Mouse (Mus musculus) erythroblast, embryonic 14.5 days (primary cell): ENCODE data around the gene Tbc1d16. TPM values are rescaled to one million over a fixed set of nuclear protein-coding genes. Genes with fewer than 3 reads are reported as not detected.

ENCODE experiments used
- H3K27me3 ChIP-seq: 2 replicates; pipeline ENCODE4 v1.6.1; 2012; ENCODE audit warnings: inconsistent platforms; ENCODE audit not compliant: control insufficient read depth
- H3K36me3 ChIP-seq: 2 replicates; pipeline ENCODE4 v1.6.1; 2012; ENCODE audit warnings: mild to moderate bottlenecking, inconsistent platforms; ENCODE audit not compliant: control insufficient read depth
- H3K4me1 ChIP-seq: 2 replicates; pipeline ENCODE4 v1.6.1; 2012; ENCODE audit warnings: inconsistent platforms; ENCODE audit not compliant: control insufficient read depth
- H3K4me3 ChIP-seq: replicated peaks from 2 replicates; pipeline ENCODE3; 2012; ENCODE audit warnings: moderate library complexity, mild to moderate bottlenecking, inconsistent platforms
- H3K9me3 ChIP-seq: 2 replicates; pipeline ENCODE4 v1.6.1; 2012; ENCODE audit warnings: low read length, inconsistent platforms, mixed read lengths; ENCODE audit not compliant: control insufficient read depth
- GATA1 ChIP-seq: IDR thresholded peaks from 2 replicates; pipeline ENCODE4 v1.6.1; 2012; ENCODE audit warnings: low read length, inconsistent platforms, mixed read lengths
- TAL1 ChIP-seq: IDR thresholded peaks from 3 replicates; pipeline ENCODE4 v1.6.1; 2012; ENCODE audit warnings: low read length, inconsistent platforms, mixed read lengths
- polyA plus RNA-seq: library from polyadenylated mRNA; stranded (reverse); fragments of >175 nt; gene quantifications from 2 replicates; pipeline ENCODE4 v1.2.3, GENCODE M21; 2012

Gene Tbc1d16
- polyA plus RNA-seq, 1 experiment: 0.01 TPM

DNA sequence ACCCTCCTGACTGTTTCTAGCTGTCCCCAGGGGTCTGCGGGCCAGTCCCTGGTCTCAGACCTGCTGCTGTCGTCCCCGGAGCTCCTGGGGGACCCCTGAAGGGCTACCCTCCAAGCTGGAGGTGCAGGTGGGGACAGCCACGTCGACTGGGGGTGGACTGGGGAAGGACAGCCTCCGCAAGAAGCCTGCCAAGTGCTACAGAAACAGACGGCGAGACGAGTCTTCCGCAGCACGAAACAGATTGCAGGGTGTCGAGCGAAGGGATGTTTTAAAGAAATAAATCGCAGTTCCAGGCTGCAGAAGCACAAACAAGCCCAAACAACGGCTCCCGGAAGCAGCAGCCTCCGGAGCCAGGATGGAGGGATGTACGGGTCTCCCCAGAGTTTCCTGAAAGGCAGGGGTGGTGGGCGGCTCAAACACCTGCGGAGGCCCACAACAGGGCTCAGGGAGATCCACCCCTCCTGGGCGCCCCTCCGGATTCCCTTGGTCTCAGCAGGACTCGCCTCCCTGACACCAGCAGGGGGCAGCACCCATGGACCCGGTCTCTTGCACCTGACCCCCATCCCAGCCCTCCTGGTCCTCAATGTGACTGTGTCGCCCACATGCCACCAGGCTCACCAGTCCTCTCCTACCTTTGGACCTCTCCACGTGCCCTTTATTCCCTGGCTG, 29.6 kb downstream of the Tbc1d16 start:
- Histone ChIP-seq H3K4me3 (no peak overlapping the region), H3K4me1 (peaks cover 3% of the 10 kb centered on the region; the same call in 1 of the 2 replicates), H3K9me3 (no peaks in the 10 kb centered on the region), H3K27me3 (no peaks in the 10 kb centered on the region), H3K36me3 (no peaks in the 10 kb centered on the region)
- TF ChIP-seq GATA1 (no peak), TAL1 (no peak)

DNA sequence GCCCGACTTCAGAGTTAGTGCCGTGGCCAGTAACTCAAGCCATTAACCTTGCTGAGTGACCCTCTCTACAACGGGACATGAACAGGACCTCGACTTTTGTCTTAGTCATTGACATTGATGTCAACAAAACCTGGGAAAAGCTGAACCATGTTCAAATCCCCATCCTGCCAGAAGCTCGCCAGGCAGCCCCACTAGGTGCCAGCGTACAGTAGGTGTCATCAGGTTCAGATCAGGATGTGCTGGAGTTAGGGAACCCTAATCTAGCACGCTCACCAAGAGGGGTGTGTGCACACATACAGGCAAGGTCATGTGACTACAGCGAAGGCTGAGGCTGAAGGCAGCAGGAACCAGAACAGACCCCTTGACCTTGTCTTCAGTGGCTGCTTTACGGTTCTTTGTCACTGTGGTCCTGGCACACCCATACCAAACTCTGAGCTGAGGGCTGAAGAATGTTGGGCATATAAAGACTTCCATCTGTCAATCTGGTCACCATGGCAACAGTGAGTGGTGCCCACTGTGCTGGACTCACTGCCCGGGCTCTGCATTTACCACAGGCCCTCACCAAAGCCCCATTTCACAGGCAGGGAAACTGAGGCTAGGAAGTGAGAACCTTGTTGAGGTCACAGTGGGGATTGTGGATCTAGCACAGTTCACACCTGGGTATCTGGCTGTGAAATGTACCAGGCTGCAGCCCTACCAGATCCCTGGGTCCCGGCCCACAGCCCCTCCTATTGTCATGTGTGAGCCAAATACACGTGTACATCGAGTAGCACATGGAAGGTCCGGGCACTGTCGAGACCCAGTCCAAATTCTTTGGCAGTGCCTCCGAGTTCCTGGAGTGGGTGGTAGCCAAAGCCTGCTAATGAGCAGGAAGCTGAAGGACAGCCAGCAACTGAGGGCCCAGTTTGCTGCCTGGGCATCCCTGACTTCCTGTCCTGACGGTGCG, 30.4 kb downstream of the Tbc1d16 start:
- Histone ChIP-seq H3K27me3 (no peaks in the 10 kb centered on the region), H3K9me3 (no peaks in the 10 kb centered on the region), H3K4me1 (no peaks in the 10 kb centered on the region), H3K36me3 (no peaks in the 10 kb centered on the region), H3K4me3 (no peak overlapping the region)
- TF ChIP-seq TAL1 (no peak), GATA1 (no peak)

GRCm38 (mm10) chr11:119192605-119193004, 35.7 kb downstream of the Tbc1d16 start:
- no peaks in the 10 kb centered on the region for H3K9me3 ChIP-seq
- TF ChIP-seq GATA1 (no peak), TAL1 (no peak)
- H3K36me3 ChIP-seq: no peaks in the 10 kb centered on the region
- no peaks in the 10 kb centered on the region for H3K27me3 ChIP-seq
- H3K4me3 ChIP-seq: no peak overlapping the region
- no peaks in the 10 kb centered on the region for H3K4me1 ChIP-seq

GRCm38 (mm10) chr11:119192176-119192575, 36.1 kb downstream of the Tbc1d16 start:
- Histone ChIP-seq H3K4me3 (no peak overlapping the region), H3K27me3 (no peaks in the 10 kb centered on the region), H3K4me1 (no peaks in the 10 kb centered on the region), H3K9me3 (no peaks in the 10 kb centered on the region), H3K36me3 (no peaks in the 10 kb centered on the region)
- no peak for TF ChIP-seq GATA1

DNA sequence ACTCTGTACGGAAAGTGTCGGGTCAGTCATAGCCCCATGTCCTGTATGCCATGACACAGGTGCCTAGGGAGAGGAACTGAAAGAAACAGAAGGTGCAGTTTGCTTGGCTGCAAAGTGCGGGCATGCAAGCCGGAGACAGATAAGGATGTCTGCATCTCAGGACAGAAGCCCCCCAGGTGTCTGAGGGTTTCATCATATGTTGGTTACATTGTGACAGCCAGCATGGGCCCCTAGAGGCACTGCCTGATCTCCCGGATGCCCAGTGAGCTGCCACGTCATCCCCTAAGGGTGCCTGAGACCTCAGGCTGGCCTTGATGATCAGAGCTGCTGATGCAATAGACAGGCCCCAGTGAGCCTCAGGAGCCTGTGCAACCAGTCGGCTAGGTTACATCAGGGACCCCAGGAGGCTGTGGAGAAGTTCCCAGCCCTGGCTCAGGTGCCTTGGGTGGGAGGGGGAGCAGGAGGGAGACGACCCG, 36.7 kb downstream of the Tbc1d16 start:
- H3K4me1 ChIP-seq: no peaks in the 10 kb centered on the region
- H3K36me3 ChIP-seq: no peaks in the 10 kb centered on the region
- no peak overlapping the region for H3K4me3 ChIP-seq
- TF ChIP-seq GATA1 (no peak), TAL1 (no peak)
- no peaks in the 10 kb centered on the region for H3K27me3 ChIP-seq
- no peaks in the 10 kb centered on the region for H3K9me3 ChIP-seq

GRCm38 (mm10) chr11:119190498-119190897, 37.8 kb downstream of the Tbc1d16 start:
- no peak for TF ChIP-seq TAL1
- TF ChIP-seq GATA1: no peak
- H3K9me3 ChIP-seq: no peaks in the 10 kb centered on the region
- no peaks in the 10 kb centered on the region for H3K4me1 ChIP-seq
- no peaks in the 10 kb centered on the region for H3K27me3 ChIP-seq
- no peak overlapping the region for H3K4me3 ChIP-seq
- no peaks in the 10 kb centered on the region for H3K36me3 ChIP-seq

DNA sequence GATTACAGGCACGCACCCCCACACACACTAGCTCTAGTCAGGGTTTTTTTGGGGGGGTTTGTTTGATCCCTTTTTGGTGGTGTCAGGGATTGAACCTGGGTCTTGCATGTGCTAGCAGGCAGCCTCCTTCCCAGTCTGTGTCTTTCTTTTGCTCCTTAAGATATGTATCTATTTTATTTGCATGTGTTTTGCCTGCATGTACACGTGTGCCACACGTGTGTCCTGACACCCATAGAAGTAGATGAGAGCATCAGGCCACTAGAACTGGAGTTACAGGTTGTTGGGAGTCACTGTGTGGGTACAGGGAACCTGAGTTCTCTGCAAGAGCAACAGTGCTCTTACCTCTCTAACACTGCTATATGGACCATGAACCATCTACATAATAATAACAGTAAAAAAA, 39.0 kb downstream of the Tbc1d16 start:
- Histone ChIP-seq H3K9me3 (no peaks in the 10 kb centered on the region), H3K4me1 (no peaks in the 10 kb centered on the region), H3K27me3 (no peaks in the 10 kb centered on the region), H3K4me3 (no peak overlapping the region), H3K36me3 (no peaks in the 10 kb centered on the region)
- no peak for TF ChIP-seq TAL1
- TF ChIP-seq GATA1: no peak

DNA sequence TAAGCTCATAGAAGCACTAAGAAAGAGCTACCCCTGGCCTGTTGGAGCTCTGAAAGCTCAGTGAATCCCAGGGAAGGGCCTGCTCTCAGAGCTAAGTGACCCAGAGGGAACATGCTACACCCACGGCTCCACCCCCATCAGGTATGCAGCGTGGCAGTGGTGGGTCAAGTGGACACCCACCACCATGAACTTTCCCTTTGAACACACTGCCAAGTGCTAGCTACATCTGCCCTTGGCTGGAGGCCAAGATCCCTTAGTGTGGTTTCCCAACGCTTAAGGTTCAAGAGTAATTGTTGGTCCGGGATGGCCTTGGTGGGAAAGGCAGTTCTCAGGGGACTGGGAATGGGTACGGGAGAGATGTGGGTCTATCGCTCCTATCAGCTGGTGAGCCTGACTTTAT, 39.9 kb downstream of the Tbc1d16 start:
- TF ChIP-seq TAL1 (no peak), GATA1 (no peak)
- Histone ChIP-seq H3K36me3 (no peaks in the 10 kb centered on the region), H3K4me3 (no peak overlapping the region), H3K4me1 (no peaks in the 10 kb centered on the region), H3K9me3 (no peaks in the 10 kb centered on the region), H3K27me3 (no peaks in the 10 kb centered on the region)

DNA sequence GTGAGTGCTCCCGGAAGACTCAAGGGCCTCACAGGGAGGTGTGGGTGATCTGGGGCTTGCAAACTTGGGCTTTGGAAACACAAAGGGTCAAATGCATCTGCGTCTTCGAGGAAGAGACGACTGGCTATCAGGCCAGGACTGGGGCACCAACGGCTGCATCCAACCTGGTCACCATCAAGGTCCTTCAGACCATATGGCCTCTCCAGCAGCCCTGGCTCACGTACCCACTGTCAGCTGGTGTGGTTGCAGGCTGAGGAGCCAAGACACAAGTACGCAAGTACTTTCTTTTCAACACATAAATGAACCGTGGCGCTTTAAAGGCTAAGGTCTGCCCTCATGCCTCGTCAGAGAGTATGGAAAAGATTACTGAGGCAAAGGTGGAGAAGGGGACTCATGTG, 40.5 kb downstream of the Tbc1d16 start:
- Histone ChIP-seq H3K9me3 (no peaks in the 10 kb centered on the region), H3K27me3 (no peaks in the 10 kb centered on the region), H3K4me1 (no peaks in the 10 kb centered on the region), H3K4me3 (no peak overlapping the region), H3K36me3 (no peaks in the 10 kb centered on the region)
- TF ChIP-seq GATA1 (no peak), TAL1 (no peak)
